Mouse (Mus musculus) embryonic facial prominence, embryonic 13.5 days (tissue): ENCODE results near the gene Esrra. TPM values are rescaled to one million over a fixed set of nuclear protein-coding genes. Genes with fewer than 3 reads are reported as not detected.
A peak's percentile ranks its signal among the peaks of the same experiment; 100 is the strongest.
"Not testable (repeated sequence)": the region's sequence is repeated elsewhere in the genome, so short reads cannot be mapped to it uniquely, and the experiment has no call there.

ENCODE experiments used
- ATAC-seq: fragments of 200-750 bp; cut with Nextera tagmentation; 2 replicates; pipeline ENCODE4 v1.8.0; 2017; ENCODE audit warnings: low read depth; ENCODE audit not compliant: insufficient number of reproducible peaks, insufficient read depth, low FRiP score, low TSS enrichment
- H3K27ac ChIP-seq: fragments of 300-500 bp; sonication (generic); 2 replicates; pipeline ENCODE4 v1.5.1; 2015; ENCODE audit warnings: moderate library complexity, mild to moderate bottlenecking, inconsistent platforms
- H3K27me3 ChIP-seq: fragments of 300-500 bp; sonication (generic); 2 replicates; pipeline ENCODE4 v1.6.1; 2015; ENCODE audit warnings: mild to moderate bottlenecking, inconsistent platforms
- H3K36me3 ChIP-seq: fragments of 300-500 bp; sonication (generic); 2 replicates; pipeline ENCODE4 v1.6.1; 2015; ENCODE audit warnings: mild to moderate bottlenecking, inconsistent platforms
- H3K4me1 ChIP-seq: fragments of 300-500 bp; sonication (generic); 2 replicates; pipeline ENCODE4 v1.6.1; 2015; ENCODE audit warnings: inconsistent platforms
- H3K4me2 ChIP-seq: fragments of 300-500 bp; sonication (generic); 2 replicates; pipeline ENCODE4 v1.6.1; 2015; ENCODE audit warnings: moderate library complexity, mild to moderate bottlenecking, inconsistent platforms
- H3K4me3 ChIP-seq: fragments of 300-500 bp; sonication (generic); 2 replicates; pipeline ENCODE4 v1.5.1; 2015; ENCODE audit warnings: mild to moderate bottlenecking, inconsistent platforms
- H3K9ac ChIP-seq: fragments of 300-500 bp; sonication (generic); 2 replicates; pipeline ENCODE4 v1.6.1; 2015; ENCODE audit warnings: mild to moderate bottlenecking, inconsistent platforms
- H3K9me3 ChIP-seq: fragments of 300-500 bp; sonication (generic); 2 replicates; pipeline ENCODE4 v1.6.1; 2016; ENCODE audit warnings: inconsistent platforms
- WGBS: fragments of 180-500 bp; shearing (Covaris S2); methylation state at CpG from one replicate; pipeline ENCODE4 v1.1.7; 2015; ENCODE audit warnings: mixed read lengths; 5-methylcytosine and 5-hydroxymethylcytosine counted together
- polyA plus RNA-seq: library from polyadenylated mRNA; unstranded; fragments of >200 nt; fragmentation: Nextera tagmentation; extraction: Ambion mirVana; gene quantifications from 2 replicates; pipeline ENCODE4 v1.2.1, GENCODE M21; 2015

Esrra gene
- polyA plus RNA-seq, 1 experiment from 2014 or later = 9.5 TPM

GRCm38 (mm10) chr19:6907811-6908540 is 13.6 kb downstream of the Esrra start:
- no peaks in the 10 kb centered on the region for H3K9me3 ChIP-seq
- H3K9ac ChIP-seq = peak overlapping the region; percentile 78
- 78% methylated on average over 7 of the region's 7 CpGs for WGBS
- H3K36me3 ChIP-seq = peaks cover 57% of the 10 kb centered on the region
- H3K4me1 ChIP-seq = peaks cover 28% of the 10 kb centered on the region
- ATAC-seq = no peak
- no peak overlapping the region for H3K27ac ChIP-seq
- H3K4me3 ChIP-seq = peak overlapping the region; percentile 68
- H3K27me3 ChIP-seq = no peaks in the 10 kb centered on the region
- peak overlapping the region; percentile 81 for H3K4me2 ChIP-seq

GRCm38 (mm10) chr19:6907094-6907493 is 14.5 kb downstream of the Esrra start:
- no peak for ATAC-seq
- no peaks in the 10 kb centered on the region for H3K9me3 ChIP-seq
- peaks cover 48% of the 10 kb centered on the region for H3K36me3 ChIP-seq
- H3K27me3 ChIP-seq = no peaks in the 10 kb centered on the region
- H3K4me3 ChIP-seq = no peak overlapping the region
- peaks cover 28% of the 10 kb centered on the region for H3K4me1 ChIP-seq
- no peak overlapping the region for H3K27ac ChIP-seq
- peak overlapping the region; percentile 78; the same call in 1 of the 2 replicates for H3K9ac ChIP-seq
- 93% methylated on average over 8 of the region's 8 CpGs for WGBS
- H3K4me2 ChIP-seq = no peak overlapping the region

- no peak overlapping the region for H3K27ac ChIP-seq
- H3K4me3 ChIP-seq = no peak overlapping the region
- ATAC-seq = no peak
- no peak overlapping the region for H3K4me2 ChIP-seq
- H3K9ac ChIP-seq = no peak overlapping the region
- peaks cover 40% of the 10 kb centered on the region for H3K36me3 ChIP-seq
- H3K27me3 ChIP-seq = no peaks in the 10 kb centered on the region
- WGBS = 81% methylated on average over 3 of the region's 3 CpGs
- no peaks in the 10 kb centered on the region for H3K9me3 ChIP-seq
- peaks cover 22% of the 10 kb centered on the region for H3K4me1 ChIP-seq
Measured at GRCm38 (mm10) chr19:6906199-6906598, 15.4 kb downstream of the Esrra start.

- H3K4me3 ChIP-seq = no peak overlapping the region; the same call in 1 of the 2 replicates
- H3K9ac ChIP-seq = peak overlapping the region; percentile 27; the same call in 1 of the 2 replicates
- no peaks in the 10 kb centered on the region for H3K9me3 ChIP-seq
- peaks cover 37% of the 10 kb centered on the region for H3K36me3 ChIP-seq
- 91% methylated on average over 11 of the region's 11 CpGs for WGBS
- no peak overlapping the region for H3K4me2 ChIP-seq
- H3K4me1 ChIP-seq = peaks cover 18% of the 10 kb centered on the region
- no peaks in the 10 kb centered on the region for H3K27me3 ChIP-seq
- H3K27ac ChIP-seq = no peak overlapping the region
- ATAC-seq = no peak
Measured at GRCm38 (mm10) chr19:6905498-6906159, 16.0 kb downstream of the Esrra start.

GRCm38 (mm10) chr19:6904846-6905245 is 16.8 kb downstream of the Esrra start:
- Histone ChIP-seq H3K4me1 (peaks cover 18% of the 10 kb centered on the region), H3K9me3 (no peaks in the 10 kb centered on the region), H3K27ac (no peak overlapping the region), H3K27me3 (no peaks in the 10 kb centered on the region), H3K36me3 (peaks cover 37% of the 10 kb centered on the region), H3K4me2 (no peak overlapping the region), H3K9ac (no peak overlapping the region), H3K4me3 (no peak overlapping the region)
- 77% methylated on average over 2 of the region's 2 CpGs for WGBS
- no peak for ATAC-seq

- no peak for ATAC-seq
- WGBS = 88% methylated on average over 1 of the region's 1 CpGs
- H3K4me3 ChIP-seq = no peak overlapping the region
- H3K4me2 ChIP-seq = no peak overlapping the region
- no peaks in the 10 kb centered on the region for H3K27me3 ChIP-seq
- H3K27ac ChIP-seq = no peak overlapping the region
- H3K9me3 ChIP-seq = no peaks in the 10 kb centered on the region
- peaks cover 10% of the 10 kb centered on the region for H3K4me1 ChIP-seq
- peaks cover 37% of the 10 kb centered on the region for H3K36me3 ChIP-seq
- no peak overlapping the region for H3K9ac ChIP-seq
Measured at GRCm38 (mm10) chr19:6903031-6903430, 18.6 kb downstream of the Esrra start.

- Histone ChIP-seq H3K27ac (no peak overlapping the region), H3K36me3 (peaks cover 8% of the 10 kb centered on the region; the same call in 1 of the 2 replicates), H3K9ac (no peak overlapping the region), H3K4me1 (no peaks in the 10 kb centered on the region), H3K4me3 (no peak overlapping the region), H3K9me3 (peaks cover 6% of the 10 kb centered on the region; the same call in 1 of the 2 replicates), H3K27me3 (no peaks in the 10 kb centered on the region), H3K4me2 (no peak overlapping the region)
- no peak for ATAC-seq
- 86% methylated on average over 4 of the region's 4 CpGs for WGBS
Measured at GRCm38 (mm10) chr19:6899641-6900040, 22.0 kb downstream of the Esrra start.

- not testable (repeated sequence) for H3K36me3 ChIP-seq, H3K27ac ChIP-seq, H3K4me1 ChIP-seq, H3K9me3 ChIP-seq, H3K27me3 ChIP-seq, H3K4me3 ChIP-seq, H3K4me2 ChIP-seq, H3K9ac ChIP-seq, ATAC-seq
- 82% methylated on average over 18 of the region's 18 CpGs for WGBS
Measured at GRCm38 (mm10) chr19:6895608-6896305, 25.9 kb downstream of the Esrra start.

GRCm38 (mm10) chr19:6893731-6894451 is 27.7 kb downstream of the Esrra start:
- H3K4me3 ChIP-seq = no peak overlapping the region
- H3K27me3 ChIP-seq = no peaks in the 10 kb centered on the region
- H3K36me3 ChIP-seq = no peaks in the 10 kb centered on the region
- no peaks in the 10 kb centered on the region for H3K4me1 ChIP-seq
- H3K9ac ChIP-seq = no peak overlapping the region
- H3K27ac ChIP-seq = no peak overlapping the region
- WGBS = 90% methylated on average over 14 of the region's 14 CpGs
- ATAC-seq = no peak
- H3K4me2 ChIP-seq = no peak overlapping the region
- peaks cover 6% of the 10 kb centered on the region; the same call in 1 of the 2 replicates for H3K9me3 ChIP-seq

GRCm38 (mm10) chr19:6892512-6892911 is 29.1 kb downstream of the Esrra start:
- no peak for ATAC-seq

GRCm38 (mm10) chr19:6877965-6878364 is 43.6 kb downstream of the Esrra start:
- H3K4me2 ChIP-seq = no peak overlapping the region
- H3K9me3 ChIP-seq = peaks cover 10% of the 10 kb centered on the region
- H3K27ac ChIP-seq = no peak overlapping the region
- ATAC-seq = no peak
- WGBS = 84% methylated on average over 4 of the region's 4 CpGs
- H3K27me3 ChIP-seq = no peaks in the 10 kb centered on the region
- no peaks in the 10 kb centered on the region for H3K4me1 ChIP-seq
- no peaks in the 10 kb centered on the region for H3K36me3 ChIP-seq
- no peak overlapping the region for H3K9ac ChIP-seq
- no peak overlapping the region for H3K4me3 ChIP-seq

More at GRCm38 (mm10) chr19:6892512-6892911, 29.1 kb downstream of the Esrra start:
- WGBS = 54% methylated on average over 4 of the region's 4 CpGs
- no peak overlapping the region for H3K4me3 ChIP-seq
- no peak overlapping the region for H3K27ac ChIP-seq
- H3K36me3 ChIP-seq = no peaks in the 10 kb centered on the region
- H3K27me3 ChIP-seq = no peaks in the 10 kb centered on the region
- no peak overlapping the region for H3K9ac ChIP-seq
- H3K4me1 ChIP-seq = no peaks in the 10 kb centered on the region
- H3K9me3 ChIP-seq = peaks cover 6% of the 10 kb centered on the region; the same call in 1 of the 2 replicates
- H3K4me2 ChIP-seq = no peak overlapping the region
